Mouse (Mus musculus) ES-Bruce4 (cell line): ENCODE data around the gene Nsd1. TPM values are rescaled to one million over a fixed set of nuclear protein-coding genes. Genes with fewer than 3 reads are reported as not detected.
A peak's percentile ranks its signal among the peaks of the same experiment; 100 is the strongest.

Experiments used
- H3K27ac ChIP-seq: 2 replicates; pipeline ENCODE4 v1.5.1; 2012; ENCODE audit warnings: low read length, inconsistent platforms; ENCODE audit not compliant: insufficient read depth
- H3K27me3 ChIP-seq: 2 replicates; pipeline ENCODE4 v1.6.1; 2012; ENCODE audit warnings: mild to moderate bottlenecking, low read length, inconsistent platforms; ENCODE audit not compliant: control insufficient read depth, poor library complexity, insufficient read depth, severe bottlenecking
- H3K36me3 ChIP-seq: 2 replicates; pipeline ENCODE4 v1.6.1; 2012; ENCODE audit warnings: inconsistent platforms, mild to moderate bottlenecking, low read length, moderate library complexity; ENCODE audit not compliant: control insufficient read depth, poor library complexity, insufficient read depth, severe bottlenecking
- H3K4me1 ChIP-seq: one replicate; pipeline ENCODE4 v1.8.1; 2011; ENCODE audit warnings: low read length; ENCODE audit not compliant: control insufficient read depth, insufficient read depth
- H3K4me3 ChIP-seq: 2 replicates; pipeline ENCODE4 v1.5.1; 2011; ENCODE audit warnings: low read depth, mild to moderate bottlenecking, low read length
- H3K9ac ChIP-seq: 2 replicates; pipeline ENCODE4 v1.6.1; 2012; ENCODE audit warnings: low read depth, mild to moderate bottlenecking, inconsistent platforms; ENCODE audit not compliant: poor library complexity, severe bottlenecking
- H3K9me3 ChIP-seq: replicated peaks from 2 replicates; pipeline ENCODE4 v1.6.1; 2012; ENCODE audit warnings: mild to moderate bottlenecking, low read length, inconsistent platforms; ENCODE audit not compliant: control insufficient read depth, poor library complexity, insufficient read depth, severe bottlenecking
- CTCF ChIP-seq: IDR thresholded peaks from one replicate; pipeline ENCODE4 v1.8.1; 2011; ENCODE audit warnings: low read depth, low read length
- EP300 ChIP-seq: IDR thresholded peaks from 2 replicates; pipeline ENCODE4 v1.6.1; 2011; ENCODE audit warnings: low read depth, low read length; ENCODE audit not compliant: insufficient read depth
- POLR2A ChIP-seq: IDR thresholded peaks from one replicate; pipeline ENCODE4 v1.8.1; 2011; ENCODE audit warnings: low read length; ENCODE audit not compliant: insufficient read depth
- polyA plus RNA-seq: library from polyadenylated mRNA; stranded (reverse); fragments of >200 nt; gene quantifications from 2 replicates; pipeline ENCODE4 v1.2.4, GENCODE M21; 2011; ENCODE audit warnings: low read depth; ENCODE audit not compliant: missing spikeins, insufficient read depth, insufficient read length

The Nsd1 gene
- polyA plus RNA-seq, 1 experiment: 162 TPM

GRCm38 (mm10) chr13:55319931-55320533, 110.5 kb downstream of the Nsd1 start, which contains the start of gene Prelid1:
Gene Prelid1 (plus strand): TSS chr13:55320500.
- Histone ChIP-seq H3K4me1 (no peaks in the 10 kb centered on the region), H3K9ac (peak within 1 kb of the TSS; percentile 82), H3K9me3 (no peaks in the 10 kb centered on the region), H3K36me3 (peaks cover 16% of the 10 kb centered on the region), H3K27ac (no peak within 1 kb of the TSS), H3K4me3 (peak within 1 kb of the TSS; percentile 87), H3K27me3 (no peaks in the 10 kb centered on the region)
- TF ChIP-seq CTCF (no peak), EP300 (no peak), POLR2A (no peak)

DNA sequence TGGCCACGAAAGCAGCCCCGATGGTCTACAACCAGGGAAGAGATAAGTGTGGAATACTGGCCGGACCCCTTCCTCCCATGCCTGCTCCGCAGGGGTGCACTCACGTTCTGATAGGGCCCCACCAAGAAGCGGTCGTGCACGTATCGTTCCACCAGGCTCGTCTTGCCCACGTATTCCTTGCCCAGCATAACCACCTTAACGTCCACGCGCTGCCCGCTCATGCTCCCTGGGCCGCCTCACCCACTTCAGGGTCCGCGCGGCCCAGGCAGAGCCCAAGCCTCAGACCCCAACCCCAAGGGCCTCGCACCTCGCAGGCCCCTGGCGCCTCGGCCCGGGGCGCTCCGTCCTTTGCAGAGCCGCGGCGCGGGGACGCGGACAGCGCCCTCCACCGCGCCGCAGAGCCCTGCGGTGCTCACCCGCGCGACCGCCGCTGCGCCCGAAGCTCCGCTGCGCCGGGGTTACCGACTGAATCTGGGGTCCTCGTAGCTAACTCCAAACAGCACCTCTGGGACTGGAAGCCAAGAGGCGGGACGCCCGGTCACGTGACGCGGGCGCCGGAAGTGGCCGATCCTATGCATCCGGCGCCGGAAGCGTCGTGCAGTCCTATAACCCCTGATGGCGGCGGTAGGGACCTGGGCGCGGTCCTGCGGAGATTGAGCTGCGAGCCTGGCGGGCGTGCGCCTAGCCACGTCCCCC, 112.0 kb downstream of the Nsd1 start, which contains the start of gene Rab24:
Rab24 (minus strand) TSS at position 513 of the 696 bp plus-strand sequence.
- TF ChIP-seq POLR2A: peak; percentile 42
- TF ChIP-seq EP300: no peak
- Histone ChIP-seq H3K4me3 (peak within 1 kb of the TSS; percentile 87), H3K9ac (peak within 1 kb of the TSS; percentile 82), H3K27me3 (no peaks in the 10 kb centered on the region), H3K4me1 (no peaks in the 10 kb centered on the region), H3K27ac (peak within 1 kb of the TSS; percentile 8; the same call in 1 of the 2 replicates), H3K36me3 (peaks cover 16% of the 10 kb centered on the region), H3K9me3 (no peaks in the 10 kb centered on the region)

- Histone ChIP-seq H3K9ac (peak overlapping the region; percentile 82), H3K4me3 (peak overlapping the region; percentile 87), H3K27ac (peak overlapping the region; percentile 8; the same call in 1 of the 2 replicates), H3K9me3 (no peaks in the 10 kb centered on the region), H3K36me3 (peaks cover 16% of the 10 kb centered on the region), H3K4me1 (no peaks in the 10 kb centered on the region), H3K27me3 (no peaks in the 10 kb centered on the region)
- TF ChIP-seq EP300 (no peak), POLR2A (no peak), CTCF (peak; percentile 27)
Observed at GRCm38 (mm10) chr13:55322130-55322825, 112.7 kb downstream of the Nsd1 start.

DNA sequence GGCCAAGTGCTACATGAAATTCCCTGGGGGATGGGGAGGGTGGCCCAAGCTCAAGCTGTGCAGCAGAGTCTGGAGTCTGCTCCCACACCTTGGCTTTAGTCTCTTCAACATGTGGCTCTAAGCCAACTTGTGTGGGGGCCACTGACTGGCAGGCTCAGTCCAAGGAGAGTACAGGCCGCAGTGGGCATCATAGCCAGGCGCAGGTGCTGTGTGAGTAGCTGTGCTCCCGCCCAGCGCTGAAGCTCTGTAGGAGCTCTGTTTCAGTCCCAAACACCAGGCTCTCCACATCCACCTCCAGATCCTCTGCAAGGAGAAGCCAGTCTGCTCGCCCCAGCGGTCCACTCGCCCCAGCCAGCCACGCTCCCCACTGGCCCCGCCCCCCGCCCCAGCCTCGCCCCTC, 116.0 kb downstream of the Nsd1 start:
- Histone ChIP-seq H3K36me3 (peaks cover 16% of the 10 kb centered on the region), H3K4me3 (no peak overlapping the region), H3K27me3 (no peaks in the 10 kb centered on the region), H3K9ac (0 out of 2 replicates have a peak overlapping the region, but pooled peaks have one; percentile 23), H3K4me1 (peaks cover 5% of the 10 kb centered on the region), H3K9me3 (no peaks in the 10 kb centered on the region), H3K27ac (peak overlapping the region; percentile 51)
- TF ChIP-seq CTCF: no peak
- TF ChIP-seq EP300: no peak
- TF ChIP-seq POLR2A: no peak

- no peak overlapping the region for H3K27ac ChIP-seq
- peaks cover 16% of the 10 kb centered on the region for H3K36me3 ChIP-seq
- no peaks in the 10 kb centered on the region for H3K27me3 ChIP-seq
- peaks cover 9% of the 10 kb centered on the region for H3K4me1 ChIP-seq
- H3K4me3 ChIP-seq: no peak overlapping the region
- TF ChIP-seq POLR2A (no peak), CTCF (no peak), EP300 (no peak)
- H3K9ac ChIP-seq: no peak overlapping the region
- H3K9me3 ChIP-seq: no peaks in the 10 kb centered on the region
Observed at GRCm38 (mm10) chr13:55327169-55327568, 117.6 kb downstream of the Nsd1 start.

DNA sequence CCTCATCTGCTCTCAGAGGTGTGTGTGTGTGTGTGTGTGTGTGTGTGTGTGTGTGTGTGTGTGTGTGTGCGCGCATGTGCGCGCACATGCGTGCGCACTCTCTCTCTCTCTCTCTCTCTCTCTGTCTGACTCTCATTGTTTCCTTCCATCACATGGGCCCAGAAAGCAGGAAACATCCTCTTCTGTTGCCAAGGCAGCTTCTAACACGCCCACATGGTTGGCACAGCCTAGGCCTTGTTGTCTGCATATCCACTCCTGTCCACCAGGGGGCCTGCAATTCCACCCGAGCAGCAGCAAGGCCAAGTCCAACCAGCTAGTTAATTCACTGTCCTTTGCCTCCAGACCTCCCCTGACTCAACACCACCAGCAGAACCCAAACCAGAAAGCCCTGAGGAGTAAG, 118.1 kb downstream of the Nsd1 start:
- H3K27me3 ChIP-seq: no peaks in the 10 kb centered on the region
- no peaks in the 10 kb centered on the region for H3K9me3 ChIP-seq
- H3K9ac ChIP-seq: no peak overlapping the region
- H3K4me3 ChIP-seq: no peak overlapping the region
- peaks cover 9% of the 10 kb centered on the region for H3K4me1 ChIP-seq
- H3K27ac ChIP-seq: no peak overlapping the region
- H3K36me3 ChIP-seq: peaks cover 16% of the 10 kb centered on the region
- TF ChIP-seq EP300: no peak
- TF ChIP-seq CTCF: peak; percentile 95
